Mouse (Mus musculus) embryonic facial prominence, embryonic 15.5 days (tissue): ENCODE measurements at regions not wholly inside any gene's neighbourhood (a gene's known extent, or its start where the extent isn't known, plus 50 kb on each side); places are given as distances from the start of the nearest gene placed in this dataset.

Experiments used
- ATAC-seq: fragments of 200-750 bp; cut with Nextera tagmentation; 2 replicates; pipeline ENCODE4 v1.8.0; 2017; ENCODE audit warnings: low read depth, moderate TSS enrichment; ENCODE audit not compliant: insufficient number of reproducible peaks, low FRiP score, low TSS enrichment
- H3K27ac ChIP-seq: fragments of 300-500 bp; sonication (generic); replicated peaks from 2 replicates; pipeline ENCODE4 v1.5.1; 2015; ENCODE audit warnings: mild to moderate bottlenecking, inconsistent platforms
- H3K27me3 ChIP-seq: fragments of 300-500 bp; sonication (generic); 2 replicates; pipeline ENCODE4 v1.6.1; 2015; ENCODE audit warnings: inconsistent platforms
- H3K36me3 ChIP-seq: fragments of 300-500 bp; sonication (generic); 2 replicates; pipeline ENCODE4 v1.6.1; 2015; ENCODE audit warnings: mild to moderate bottlenecking, inconsistent platforms
- H3K4me1 ChIP-seq: fragments of 300-500 bp; sonication (generic); 2 replicates; pipeline ENCODE4 v1.6.1; 2015; ENCODE audit warnings: inconsistent platforms
- H3K4me2 ChIP-seq: fragments of 300-500 bp; sonication (generic); replicated peaks from 2 replicates; pipeline ENCODE4 v1.6.1; 2015; ENCODE audit warnings: mild to moderate bottlenecking, inconsistent platforms
- H3K4me3 ChIP-seq: fragments of 300-500 bp; sonication (generic); replicated peaks from 2 replicates; pipeline ENCODE4 v1.5.1; 2015; ENCODE audit warnings: mild to moderate bottlenecking, inconsistent platforms
- H3K9ac ChIP-seq: fragments of 300-500 bp; sonication (generic); 2 replicates; pipeline ENCODE4 v1.6.1; 2015; ENCODE audit warnings: inconsistent platforms
- H3K9me3 ChIP-seq: fragments of 300-500 bp; sonication (generic); replicated peaks from 2 replicates; pipeline ENCODE4 v1.6.1; 2016; ENCODE audit warnings: inconsistent platforms
- WGBS: fragments of 180-500 bp; shearing (Covaris S2); methylation state at CpG from one replicate; pipeline ENCODE4 v1.1.7; 2015; 5-methylcytosine and 5-hydroxymethylcytosine counted together

DNA sequence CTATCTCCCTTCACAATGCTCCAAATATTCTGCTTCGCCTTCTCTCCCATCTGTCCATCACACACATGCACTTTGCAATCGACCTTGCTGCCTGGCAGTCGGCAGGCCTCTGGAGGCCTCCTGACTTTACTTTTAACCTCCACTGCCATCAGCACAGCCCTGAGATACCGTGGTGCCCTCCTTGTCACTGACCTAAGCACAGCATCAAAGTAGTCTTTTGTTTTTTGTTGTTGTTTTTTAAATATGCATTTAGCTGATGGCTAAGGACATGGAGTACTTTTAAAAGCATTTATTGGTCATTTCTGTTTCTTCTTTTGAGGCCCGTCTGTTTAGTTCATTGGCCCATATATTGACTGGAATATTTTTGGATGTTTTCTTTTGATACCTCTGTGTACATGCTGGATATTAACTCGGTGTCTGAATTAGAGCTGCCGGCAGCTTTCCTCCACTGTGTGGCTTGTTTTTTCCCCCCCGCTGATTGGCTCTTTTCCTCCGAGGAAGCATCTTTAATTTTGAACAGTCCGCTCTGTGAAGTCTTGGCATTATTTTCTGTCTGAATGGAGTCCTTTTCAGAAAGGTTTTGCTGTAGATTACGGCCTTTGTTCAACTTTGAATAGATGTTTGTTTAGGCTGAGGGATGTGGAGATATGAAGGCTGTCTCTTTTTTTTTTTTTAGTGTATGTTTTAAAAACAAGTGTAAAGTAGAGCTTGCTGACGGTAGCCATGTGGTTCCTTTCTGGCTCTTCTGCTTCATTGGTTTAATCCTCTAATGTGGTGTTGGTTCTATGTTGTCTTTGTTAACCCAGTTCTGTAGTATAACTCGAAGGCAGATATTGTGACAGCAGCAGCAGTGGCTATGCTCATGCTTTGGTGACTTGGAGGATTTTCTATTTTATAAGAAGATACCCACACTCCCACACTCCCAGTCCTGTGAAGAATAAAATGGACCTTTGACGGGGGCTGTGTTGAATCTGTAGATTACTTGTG lies 449.1 kb downstream of the Tdrd3 start:
- Histone ChIP-seq H3K27me3 (no peaks in the 10 kb centered on the region), H3K9ac (no peak overlapping the region), H3K4me3 (no peak overlapping the region), H3K27ac (no peak overlapping the region), H3K4me2 (no peak overlapping the region), H3K4me1 (no peaks in the 10 kb centered on the region), H3K36me3 (no peaks in the 10 kb centered on the region), H3K9me3 (no peaks in the 10 kb centered on the region)
- 63% methylated on average over 14 of the region's 14 CpGs for WGBS
- ATAC-seq, result no peak

DNA sequence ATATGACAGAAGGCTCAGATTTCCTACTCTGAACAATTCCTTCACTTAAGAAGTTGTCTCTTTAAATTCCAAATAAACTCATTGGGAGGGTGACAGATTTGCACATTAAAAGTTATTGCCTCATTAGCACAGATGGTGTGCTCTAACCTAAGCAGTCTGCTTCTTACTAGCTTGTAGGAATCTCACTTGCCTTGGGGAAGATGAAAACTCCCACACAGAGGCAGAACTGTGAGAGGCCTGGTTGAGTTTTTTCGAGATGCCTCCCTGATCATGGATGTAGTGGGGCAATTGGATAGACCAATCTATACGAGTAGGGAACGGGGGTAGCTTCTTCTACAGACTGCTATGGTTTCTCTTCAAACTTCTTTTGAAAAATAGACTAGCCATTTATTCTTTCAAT lies 485.3 kb downstream of the Tdrd3 start:
- no peaks in the 10 kb centered on the region for H3K36me3 ChIP-seq
- H3K9ac ChIP-seq, result no peak overlapping the region
- no peak for ATAC-seq
- H3K4me3 ChIP-seq, result no peak overlapping the region
- no peaks in the 10 kb centered on the region for H3K9me3 ChIP-seq
- no peaks in the 10 kb centered on the region for H3K27me3 ChIP-seq
- 73% methylated on average over 3 of the region's 3 CpGs for WGBS
- H3K27ac ChIP-seq, result no peak overlapping the region
- H3K4me2 ChIP-seq, result no peak overlapping the region
- no peaks in the 10 kb centered on the region for H3K4me1 ChIP-seq

DNA sequence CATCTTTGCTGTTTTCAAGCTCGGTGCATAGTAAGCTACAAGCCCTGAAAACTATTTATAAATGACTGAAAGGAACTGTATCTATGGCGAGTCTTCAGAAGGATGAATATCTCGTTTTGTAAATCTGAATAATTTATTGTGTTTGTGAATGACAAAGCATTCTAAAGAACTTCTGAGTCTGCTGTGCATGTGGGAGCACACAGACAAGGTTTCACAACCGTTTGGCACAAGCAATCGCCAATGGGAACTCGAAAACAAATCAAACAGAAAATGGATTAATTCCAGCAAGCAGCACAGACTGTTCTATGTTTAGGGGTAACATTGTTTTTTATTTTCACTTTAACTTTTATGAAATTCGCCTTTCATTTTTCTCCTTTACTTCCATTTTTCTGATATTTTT lies 486.0 kb downstream of the Tdrd3 start:
- H3K4me3 ChIP-seq, result no peak overlapping the region
- H3K4me1 ChIP-seq, result no peaks in the 10 kb centered on the region
- no peaks in the 10 kb centered on the region for H3K27me3 ChIP-seq
- H3K4me2 ChIP-seq, result no peak overlapping the region
- H3K27ac ChIP-seq, result no peak overlapping the region
- no peaks in the 10 kb centered on the region for H3K36me3 ChIP-seq
- 77% methylated on average over 7 of the region's 7 CpGs for WGBS
- no peaks in the 10 kb centered on the region for H3K9me3 ChIP-seq
- ATAC-seq, result no peak
- H3K9ac ChIP-seq, result no peak overlapping the region
